Mouse (Mus musculus): ENCODE data around the gene Ccdc144b. TPM values are rescaled to one million over a fixed set of nuclear protein-coding genes. Genes with fewer than 3 reads are reported as not detected.

Ccdc144b gene
- polyA plus RNA-seq, 1 experiment from 2014 or later, result not detected

- no peak for ATAC-seq (ENCODE audit: insufficient read depth, low FRiP score)
- WGBS, result 86% methylated on average over 4 of the region's 4 CpGs
- H3K4me3 ChIP-seq (replicated peaks; ENCODE audit: low read length), result no peak overlapping the region
- peaks cover 25% of the 10 kb centered on the region for H3K36me3 ChIP-seq (ENCODE audit: control insufficient read depth, insufficient read depth, low read length)
- H3K9me3 ChIP-seq (replicated peaks; ENCODE audit: control insufficient read depth, low read length), result no peaks in the 10 kb centered on the region
- no peaks in the 10 kb centered on the region for H3K27me3 ChIP-seq (ENCODE audit: control insufficient read depth, insufficient read depth, low read length)
- H3K4me2 ChIP-seq (ENCODE audit: low read depth, low read length), result no peak overlapping the region
- H3K9ac ChIP-seq (ENCODE audit: low read length), result no peak overlapping the region
- H3K4me1 ChIP-seq (ENCODE audit: control insufficient read depth, insufficient read depth, low read length), result no peaks in the 10 kb centered on the region
- no peak overlapping the region for H3K27ac ChIP-seq (ENCODE audit: low read length)
These were observed 82.9 kb downstream of the Ccdc144b start for GRCm38 (mm10) chr3:35970441-35970840.

DNA sequence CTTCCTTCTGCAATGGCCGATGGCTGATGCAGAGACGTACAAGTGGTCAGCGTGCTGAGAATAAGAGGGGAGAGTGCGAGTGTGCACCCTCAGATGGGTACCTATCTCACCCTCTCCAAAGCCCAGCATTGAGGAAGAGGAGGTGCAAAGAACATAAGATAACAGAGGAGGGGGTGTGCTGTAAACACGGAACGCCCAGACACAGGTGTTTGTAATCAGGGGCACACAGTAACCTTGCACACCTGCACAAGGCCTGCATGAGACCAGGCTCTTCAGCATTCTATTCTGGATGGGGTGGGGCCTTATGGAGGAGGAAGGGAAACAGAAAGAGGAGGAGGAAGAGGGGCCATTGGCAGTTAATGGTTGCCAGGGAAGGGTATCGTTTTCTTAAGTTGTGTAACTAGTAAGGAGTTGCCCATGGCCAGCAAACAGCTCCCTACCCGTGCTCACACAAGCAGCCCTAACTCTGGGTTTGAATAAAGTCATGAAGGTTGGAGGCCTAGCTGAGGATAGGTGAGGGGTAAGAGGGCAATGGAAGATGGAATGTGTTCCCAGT, 85.9 kb downstream of the Ccdc144b start:
- 82% methylated on average over 8 of the region's 8 CpGs for WGBS
- H3K4me1 ChIP-seq (ENCODE audit: control insufficient read depth, insufficient read depth, low read length), result 0 out of 2 replicates have a peak, but pooled peaks cover 4% of the 10 kb centered on the region
- no peak overlapping the region for H3K4me3 ChIP-seq (replicated peaks; ENCODE audit: low read length)
- H3K27ac ChIP-seq (ENCODE audit: low read length), result no peak overlapping the region
- H3K9me3 ChIP-seq (replicated peaks; ENCODE audit: control insufficient read depth, low read length), result no peaks in the 10 kb centered on the region
- no peak for ATAC-seq (ENCODE audit: insufficient read depth, low FRiP score)
- peaks cover 18% of the 10 kb centered on the region for H3K36me3 ChIP-seq (ENCODE audit: control insufficient read depth, insufficient read depth, low read length)
- H3K9ac ChIP-seq (ENCODE audit: low read length), result no peak overlapping the region
- H3K27me3 ChIP-seq (ENCODE audit: control insufficient read depth, insufficient read depth, low read length), result no peaks in the 10 kb centered on the region
- no peak overlapping the region for H3K4me2 ChIP-seq (ENCODE audit: low read depth, low read length)

DNA sequence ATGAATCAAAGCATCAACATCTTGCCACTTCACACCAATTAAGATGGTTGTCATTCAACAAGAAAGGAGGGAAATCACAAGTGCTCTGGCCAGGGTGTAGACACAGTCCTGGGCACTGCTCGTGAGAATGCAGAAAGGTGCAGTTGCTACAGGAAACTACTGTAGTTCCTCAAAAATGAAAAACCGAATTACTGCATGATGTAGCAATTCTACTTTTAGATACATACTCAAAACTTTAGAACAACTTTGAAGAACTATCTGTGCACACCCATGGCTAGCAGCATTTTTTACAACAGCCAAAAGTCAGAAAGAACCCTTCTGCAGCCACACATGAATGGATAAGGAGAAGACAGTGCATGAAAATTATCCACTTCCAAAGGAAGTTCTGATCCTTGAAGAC, 86.9 kb downstream of the Ccdc144b start:
- H3K9ac ChIP-seq (ENCODE audit: low read length), result no peak overlapping the region
- no peak overlapping the region for H3K27ac ChIP-seq (ENCODE audit: low read length)
- 89% methylated on average over 2 of the region's 2 CpGs for WGBS
- no peak overlapping the region for H3K4me3 ChIP-seq (replicated peaks; ENCODE audit: low read length)
- no peaks in the 10 kb centered on the region for H3K9me3 ChIP-seq (replicated peaks; ENCODE audit: control insufficient read depth, low read length)
- no peak for ATAC-seq (ENCODE audit: insufficient read depth, low FRiP score)
- no peak overlapping the region for H3K4me2 ChIP-seq (ENCODE audit: low read depth, low read length)
- no peaks in the 10 kb centered on the region for H3K27me3 ChIP-seq (ENCODE audit: control insufficient read depth, insufficient read depth, low read length)
- H3K4me1 ChIP-seq (ENCODE audit: control insufficient read depth, insufficient read depth, low read length), result 0 out of 2 replicates have a peak, but pooled peaks cover 4% of the 10 kb centered on the region
- peaks cover 11% of the 10 kb centered on the region for H3K36me3 ChIP-seq (ENCODE audit: control insufficient read depth, insufficient read depth, low read length)

GRCm38 (mm10) chr3:35964928-35965327, 88.4 kb downstream of the Ccdc144b start:
- H3K4me2 ChIP-seq (ENCODE audit: low read depth, low read length), result no peak overlapping the region
- no peak overlapping the region for H3K27ac ChIP-seq (ENCODE audit: low read length)
- no peak for ATAC-seq (ENCODE audit: insufficient read depth, low FRiP score)
- H3K9ac ChIP-seq (ENCODE audit: low read length), result no peak overlapping the region
- H3K4me1 ChIP-seq (ENCODE audit: control insufficient read depth, insufficient read depth, low read length), result 0 out of 2 replicates have a peak, but pooled peaks cover 4% of the 10 kb centered on the region
- H3K27me3 ChIP-seq (ENCODE audit: control insufficient read depth, insufficient read depth, low read length), result no peaks in the 10 kb centered on the region
- peaks cover 6% of the 10 kb centered on the region; the same call in 1 of the 2 replicates for H3K36me3 ChIP-seq (ENCODE audit: control insufficient read depth, insufficient read depth, low read length)
- no peak overlapping the region for H3K4me3 ChIP-seq (replicated peaks; ENCODE audit: low read length)
- 79% methylated on average over 4 of the region's 4 CpGs for WGBS
- no peaks in the 10 kb centered on the region for H3K9me3 ChIP-seq (replicated peaks; ENCODE audit: control insufficient read depth, low read length)

DNA sequence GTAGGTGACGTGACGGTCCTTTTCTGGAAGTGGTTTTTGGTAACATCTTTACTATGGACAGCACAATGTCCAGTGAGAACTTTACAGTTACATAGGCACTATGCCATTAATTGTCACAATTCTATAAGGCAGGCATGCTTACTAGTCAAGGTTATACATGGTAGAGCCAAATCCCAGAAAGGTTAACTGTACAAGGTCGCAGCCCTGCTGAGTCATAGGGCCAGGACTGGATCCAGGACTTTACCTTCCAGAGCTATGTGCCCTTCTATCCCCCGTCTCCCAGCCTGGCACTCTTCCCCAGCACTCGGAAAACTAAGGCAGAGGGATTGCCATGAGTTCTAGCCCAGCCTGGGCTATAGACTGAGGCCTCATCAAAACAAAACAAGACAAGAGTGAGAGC, 89.4 kb downstream of the Ccdc144b start:
- no peaks in the 10 kb centered on the region for H3K27me3 ChIP-seq (ENCODE audit: control insufficient read depth, insufficient read depth, low read length)
- no peaks in the 10 kb centered on the region for H3K9me3 ChIP-seq (replicated peaks; ENCODE audit: control insufficient read depth, low read length)
- no peak overlapping the region for H3K4me2 ChIP-seq (ENCODE audit: low read depth, low read length)
- 92% methylated on average over 5 of the region's 5 CpGs for WGBS
- no peak overlapping the region for H3K27ac ChIP-seq (ENCODE audit: low read length)
- peaks cover 6% of the 10 kb centered on the region; the same call in 1 of the 2 replicates for H3K36me3 ChIP-seq (ENCODE audit: control insufficient read depth, insufficient read depth, low read length)
- no peak overlapping the region for H3K9ac ChIP-seq (ENCODE audit: low read length)
- H3K4me3 ChIP-seq (replicated peaks; ENCODE audit: low read length), result no peak overlapping the region
- H3K4me1 ChIP-seq (ENCODE audit: control insufficient read depth, insufficient read depth, low read length), result 0 out of 2 replicates have a peak, but pooled peaks cover 4% of the 10 kb centered on the region
- ATAC-seq (ENCODE audit: insufficient read depth, low FRiP score), result no peak

GRCm38 (mm10) chr3:35963401-35963800, 89.9 kb downstream of the Ccdc144b start:
- no peak overlapping the region for H3K27ac ChIP-seq (ENCODE audit: low read length)
- 85% methylated on average over 4 of the region's 4 CpGs for WGBS
- no peak overlapping the region for H3K4me3 ChIP-seq (replicated peaks; ENCODE audit: low read length)
- 0 out of 2 replicates have a peak, but pooled peaks cover 4% of the 10 kb centered on the region for H3K4me1 ChIP-seq (ENCODE audit: control insufficient read depth, insufficient read depth, low read length)
- ATAC-seq (ENCODE audit: insufficient read depth, low FRiP score), result no peak
- no peak overlapping the region for H3K4me2 ChIP-seq (ENCODE audit: low read depth, low read length)
- H3K36me3 ChIP-seq (ENCODE audit: control insufficient read depth, insufficient read depth, low read length), result peaks cover 6% of the 10 kb centered on the region; the same call in 1 of the 2 replicates
- no peaks in the 10 kb centered on the region for H3K27me3 ChIP-seq (ENCODE audit: control insufficient read depth, insufficient read depth, low read length)
- no peak overlapping the region for H3K9ac ChIP-seq (ENCODE audit: low read length)
- no peaks in the 10 kb centered on the region for H3K9me3 ChIP-seq (replicated peaks; ENCODE audit: control insufficient read depth, low read length)

DNA sequence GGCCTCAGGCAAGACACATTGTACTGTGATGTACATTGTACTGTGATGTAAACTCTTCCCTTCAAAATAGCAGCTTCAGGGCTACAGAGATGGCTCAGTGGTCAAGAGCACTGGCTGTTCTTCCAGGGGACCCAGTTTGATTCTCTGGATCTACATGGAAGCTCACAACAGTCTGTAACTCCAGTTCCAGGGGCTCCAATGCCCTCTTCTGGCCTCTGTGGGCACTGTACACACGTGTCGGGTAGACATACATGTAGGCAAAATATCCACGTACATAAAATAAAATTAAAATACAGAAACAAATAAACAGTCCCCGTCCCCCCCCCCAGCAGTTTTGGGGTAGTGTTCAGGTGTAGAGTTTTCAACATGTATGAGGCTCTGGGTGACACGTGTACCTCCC, 90.4 kb downstream of the Ccdc144b start:
- Histone ChIP-seq H3K9ac (ENCODE audit: low read length) (no peak overlapping the region), H3K27me3 (ENCODE audit: control insufficient read depth, insufficient read depth, low read length) (no peaks in the 10 kb centered on the region), H3K4me3 (replicated peaks; ENCODE audit: low read length) (no peak overlapping the region), H3K4me1 (ENCODE audit: control insufficient read depth, insufficient read depth, low read length) (0 out of 2 replicates have a peak, but pooled peaks cover 4% of the 10 kb centered on the region), H3K36me3 (ENCODE audit: control insufficient read depth, insufficient read depth, low read length) (peaks cover 6% of the 10 kb centered on the region; the same call in 1 of the 2 replicates), H3K9me3 (replicated peaks; ENCODE audit: control insufficient read depth, low read length) (no peaks in the 10 kb centered on the region), H3K4me2 (ENCODE audit: low read depth, low read length) (no peak overlapping the region), H3K27ac (ENCODE audit: low read length) (no peak overlapping the region)
- whole genome bisulfite sequencing, result 91% methylated on average over 5 of the region's 5 CpGs
- ATAC-seq (ENCODE audit: insufficient read depth, low FRiP score), result no peak

Other genes with a start within 250 kb of the Ccdc144b start
- 85.6 and 97.6 TPM in 2 replicates for gene Dcun1d1, start 116.1 kb downstream of the Ccdc144b start, polyA plus RNA-seq (2015; fragmentation: Nextera tagmentation; extraction: Ambion mirVana)
- gene Mccc1, start 52.9 kb downstream of the Ccdc144b start, polyA plus RNA-seq (2015; fragmentation: Nextera tagmentation; extraction: Ambion mirVana), result 34.1 and 37.0 TPM in 2 replicates
- gene Acad9, start 12.4 kb upstream of the Ccdc144b start, polyA plus RNA-seq (2015; fragmentation: Nextera tagmentation; extraction: Ambion mirVana), result 87.6 and 93.5 TPM in 2 replicates
- gene D3Ertd254e, start 97.5 kb upstream of the Ccdc144b start, polyA plus RNA-seq (2015; fragmentation: Nextera tagmentation; extraction: Ambion mirVana), result 5.9 and 6.7 TPM in 2 replicates
- not detected in 2 replicates for gene Qrfpr, start 168.8 kb upstream of the Ccdc144b start, polyA plus RNA-seq (2015; fragmentation: Nextera tagmentation; extraction: Ambion mirVana)